Mouse (Mus musculus) kidney, postnatal 0 days (tissue): Measurements from ENCODE around the gene Ip6k1. TPM values are rescaled to one million over a fixed set of nuclear protein-coding genes. Genes with fewer than 3 reads are reported as not detected.

Experiments used
- ATAC-seq: fragments of 200-750 bp; cut with Nextera tagmentation; replicated peaks from 2 replicates; pipeline ENCODE4 v1.8.0; 2017; ENCODE audit warnings: low read depth, moderate number of reproducible peaks, moderate TSS enrichment, moderate library complexity; ENCODE audit not compliant: low FRiP score
- DNase-seq: peaks from one replicate; pipeline ENCODE4 v3.0.0-alpha.2; 2016; ENCODE audit warnings: low spot score
- H3K27ac ChIP-seq: fragments of 300-500 bp; sonication (generic); 2 replicates; pipeline ENCODE4 v1.5.1; 2014; ENCODE audit warnings: mild to moderate bottlenecking
- H3K27me3 ChIP-seq: fragments of 300-500 bp; sonication (generic); 2 replicates; pipeline ENCODE4 v1.6.1; 2014; ENCODE audit warnings: low read length, mixed read lengths; ENCODE audit not compliant: insufficient read depth
- H3K36me3 ChIP-seq: fragments of 300-500 bp; sonication (generic); 2 replicates; pipeline ENCODE4 v1.6.1; 2014; ENCODE audit warnings: low read length, mixed read lengths; ENCODE audit not compliant: insufficient read depth
- H3K4me1 ChIP-seq: fragments of 300-500 bp; sonication (generic); replicated peaks from 2 replicates; pipeline ENCODE4 v1.6.1; 2014; ENCODE audit warnings: antibody characterized with exemption, low read length, mixed read lengths; ENCODE audit not compliant: insufficient read depth
- H3K4me2 ChIP-seq: fragments of 300-500 bp; sonication (generic); 2 replicates; pipeline ENCODE4 v1.6.1; 2014; ENCODE audit warnings: mild to moderate bottlenecking, low read length, moderate library complexity, mixed read lengths
- H3K4me3 ChIP-seq: fragments of 300-500 bp; sonication (generic); replicated peaks from 2 replicates; pipeline ENCODE4 v1.5.1; 2014; ENCODE audit warnings: low read depth, low read length
- H3K9ac ChIP-seq: fragments of 300-500 bp; sonication (generic); 2 replicates; pipeline ENCODE4 v1.6.1; 2014; ENCODE audit warnings: low read depth, low read length
- H3K9me3 ChIP-seq: fragments of 300-500 bp; sonication (generic); replicated peaks from 2 replicates; pipeline ENCODE4 v1.6.1; 2016; ENCODE audit warnings: low read length, inconsistent platforms, mixed read lengths
- CTCF ChIP-seq: IDR thresholded peaks from 2 replicates; pipeline ENCODE4 v1.5.1; 2016; ENCODE audit warnings: antibody characterized with exemption, low read depth, mild to moderate bottlenecking, moderate library complexity
- WGBS: fragments of 180-500 bp; shearing (Covaris S2); extraction: QIAGEN DNeasy Blood & Tissue Kit; methylation state at CpG from one replicate; pipeline ENCODE4 v1.1.7; 2014; 5-methylcytosine and 5-hydroxymethylcytosine counted together
- polyA plus RNA-seq: library from polyadenylated mRNA; unstranded; fragments of >200 nt; fragmentation: Nextera tagmentation; extraction: Ambion mirVana; gene quantifications from 2 replicates; pipeline ENCODE4 v1.2.1, GENCODE M21; 2015

Gene Ip6k1
- polyA plus RNA-seq, 1 experiment from 2014 or later: 46.9 TPM

DNA sequence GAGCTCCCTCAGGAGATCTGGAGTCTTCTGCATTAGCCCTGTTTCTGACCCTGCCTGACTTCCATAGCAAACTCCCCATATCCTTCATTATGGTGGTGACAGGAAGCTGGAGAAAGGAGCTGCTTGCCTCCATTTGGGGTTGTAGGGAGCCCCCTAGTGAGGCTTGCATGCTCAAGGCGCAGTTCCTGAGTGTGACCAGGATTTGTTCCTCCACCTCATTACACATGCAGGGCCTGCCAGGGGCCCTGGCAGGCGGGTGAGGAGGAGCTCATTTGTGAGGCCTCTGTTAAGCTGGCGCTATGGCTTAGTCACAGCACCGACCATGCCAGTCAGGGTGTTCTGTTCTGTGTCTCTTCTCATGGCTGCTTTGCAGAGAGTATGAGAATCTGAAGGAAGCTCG, 40.4 kb upstream of the Ip6k1 start:
- no peak overlapping the region for H3K4me2 ChIP-seq
- H3K27ac ChIP-seq: no peak overlapping the region
- TF ChIP-seq CTCF: peak; percentile 65
- no peaks in the 10 kb centered on the region for H3K9me3 ChIP-seq
- H3K4me1 ChIP-seq: no peaks in the 10 kb centered on the region
- 45% methylated on average over 5 of the region's 5 CpGs for WGBS
- H3K27me3 ChIP-seq: no peaks in the 10 kb centered on the region
- H3K9ac ChIP-seq: no peak overlapping the region
- DNase-seq: peak; percentile 67
- ATAC-seq: no peak
- peaks cover 9% of the 10 kb centered on the region for H3K36me3 ChIP-seq
- no peak overlapping the region for H3K4me3 ChIP-seq

DNA sequence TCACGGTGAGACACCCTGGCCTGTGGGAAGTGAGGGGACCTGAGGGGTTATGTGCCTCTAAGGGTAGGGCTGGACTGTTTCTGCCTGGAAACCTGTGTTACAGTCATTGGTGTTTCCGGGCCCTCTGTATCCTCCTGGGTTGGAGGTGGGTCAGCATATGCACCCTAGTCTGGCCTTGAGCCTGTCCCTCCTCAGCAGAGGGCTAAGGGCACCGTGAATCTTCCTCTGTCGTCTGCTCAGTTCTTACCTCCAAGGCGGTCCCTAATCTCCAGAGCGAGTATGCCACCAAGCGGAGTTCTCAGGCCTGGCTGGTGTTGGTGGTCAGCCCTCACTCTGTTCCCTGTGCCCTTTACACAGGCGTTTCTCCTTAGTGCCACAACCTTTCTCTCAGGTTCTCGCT, 39.4 kb upstream of the Ip6k1 start:
- no peaks in the 10 kb centered on the region for H3K27me3 ChIP-seq
- no peak overlapping the region for H3K9ac ChIP-seq
- no peak overlapping the region for H3K27ac ChIP-seq
- WGBS: 95% methylated on average over 9 of the region's 9 CpGs
- no peak overlapping the region for H3K4me2 ChIP-seq
- no peaks in the 10 kb centered on the region for H3K9me3 ChIP-seq
- H3K4me3 ChIP-seq: no peak overlapping the region
- peaks cover 5% of the 10 kb centered on the region for H3K36me3 ChIP-seq
- DNase-seq: no peak
- no peak for ATAC-seq
- H3K4me1 ChIP-seq: no peaks in the 10 kb centered on the region
- no peak for TF ChIP-seq CTCF

GRCm38 (mm10) chr9:107963700-107964099, 38.6 kb upstream of the Ip6k1 start:
- Histone ChIP-seq H3K27ac (no peak overlapping the region), H3K4me1 (no peaks in the 10 kb centered on the region), H3K9ac (no peak overlapping the region), H3K4me2 (no peak overlapping the region), H3K4me3 (no peak overlapping the region), H3K9me3 (no peaks in the 10 kb centered on the region), H3K27me3 (no peaks in the 10 kb centered on the region), H3K36me3 (peaks cover 4% of the 10 kb centered on the region)
- ATAC-seq (peak; percentile 55), DNase-seq (peak; percentile 95)
- peak; percentile 98 for TF ChIP-seq CTCF
- WGBS: 15% methylated on average over 5 of the region's 5 CpGs

DNA sequence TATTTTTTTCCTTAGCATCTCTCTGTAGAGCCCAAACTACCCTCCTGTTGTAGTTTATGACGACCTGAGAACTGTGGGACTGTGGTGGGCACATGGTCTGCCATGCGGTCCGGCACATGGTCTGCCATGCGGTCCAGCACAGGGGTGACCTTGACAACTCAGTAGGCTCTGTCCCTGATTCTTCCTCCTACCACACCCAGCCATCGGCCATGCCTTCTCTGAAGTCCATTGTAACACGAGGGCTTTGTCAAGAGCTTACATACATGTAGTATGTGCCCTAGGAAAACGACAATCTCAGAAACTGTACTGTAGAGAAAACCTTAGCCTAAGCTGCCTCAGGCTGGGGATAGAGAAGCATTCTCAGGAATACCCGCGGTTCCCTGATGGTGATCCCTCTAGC, 37.6 kb upstream of the Ip6k1 start:
- no peak for TF ChIP-seq CTCF
- no peaks in the 10 kb centered on the region; the same call in 1 of the 2 replicates for H3K36me3 ChIP-seq
- no peaks in the 10 kb centered on the region for H3K9me3 ChIP-seq
- no peak for ATAC-seq
- WGBS: 90% methylated on average over 9 of the region's 9 CpGs
- DNase-seq: no peak
- H3K4me2 ChIP-seq: no peak overlapping the region
- H3K4me1 ChIP-seq: no peaks in the 10 kb centered on the region
- H3K27ac ChIP-seq: no peak overlapping the region
- no peak overlapping the region for H3K4me3 ChIP-seq
- no peak overlapping the region for H3K9ac ChIP-seq
- H3K27me3 ChIP-seq: no peaks in the 10 kb centered on the region

- H3K9me3 ChIP-seq: no peaks in the 10 kb centered on the region
- no peak overlapping the region for H3K9ac ChIP-seq
- DNase-seq (no peak), ATAC-seq (no peak)
- H3K27ac ChIP-seq: no peak overlapping the region
- WGBS: 77% methylated on average over 10 of the region's 10 CpGs
- no peak overlapping the region for H3K4me3 ChIP-seq
- H3K36me3 ChIP-seq: no peaks in the 10 kb centered on the region
- H3K27me3 ChIP-seq: no peaks in the 10 kb centered on the region
- no peak for TF ChIP-seq CTCF
- H3K4me2 ChIP-seq: no peak overlapping the region
- no peaks in the 10 kb centered on the region for H3K4me1 ChIP-seq
Measured at GRCm38 (mm10) chr9:107966676-107967075, 35.6 kb upstream of the Ip6k1 start.

DNA sequence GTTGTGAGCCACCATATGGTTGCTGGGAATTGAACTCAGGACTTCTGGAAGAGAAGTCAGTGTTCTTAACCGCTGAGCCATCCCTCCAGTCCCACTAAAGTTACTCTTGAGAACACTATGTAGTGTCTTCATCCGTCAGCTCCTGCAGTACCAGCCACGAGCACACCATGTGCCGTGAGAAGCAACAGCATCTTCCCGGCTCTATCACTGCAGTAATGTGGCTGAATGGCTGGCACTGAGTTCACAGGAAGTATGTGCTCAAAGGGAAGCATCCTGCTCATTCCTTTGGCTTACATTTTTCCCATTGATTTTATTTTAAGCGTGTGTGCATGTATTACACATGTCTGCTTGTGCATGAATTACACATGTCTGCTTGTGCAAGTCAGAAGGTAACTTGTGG, 34.9 kb upstream of the Ip6k1 start:
- Histone ChIP-seq H3K27ac (no peak overlapping the region), H3K36me3 (no peaks in the 10 kb centered on the region), H3K27me3 (no peaks in the 10 kb centered on the region), H3K4me2 (no peak overlapping the region), H3K9me3 (no peaks in the 10 kb centered on the region), H3K4me3 (no peak overlapping the region), H3K4me1 (no peaks in the 10 kb centered on the region), H3K9ac (no peak overlapping the region)
- TF ChIP-seq CTCF: no peak
- ATAC-seq (no peak), DNase-seq (no peak)
- 78% methylated on average over 6 of the region's 6 CpGs for WGBS

- H3K9me3 ChIP-seq: no peaks in the 10 kb centered on the region
- H3K27ac ChIP-seq: no peak overlapping the region
- no peak overlapping the region for H3K9ac ChIP-seq
- H3K4me2 ChIP-seq: no peak overlapping the region
- 87% methylated on average over 7 of the region's 7 CpGs for WGBS
- no peak overlapping the region for H3K4me3 ChIP-seq
- no peak for TF ChIP-seq CTCF
- H3K27me3 ChIP-seq: no peaks in the 10 kb centered on the region
- H3K4me1 ChIP-seq: no peaks in the 10 kb centered on the region
- H3K36me3 ChIP-seq: no peaks in the 10 kb centered on the region
- DNase-seq: no peak
- no peak for ATAC-seq
Measured at GRCm38 (mm10) chr9:107968531-107968930, 33.8 kb upstream of the Ip6k1 start.
